Mouse (Mus musculus) limb, embryonic 11.5 days (tissue): Measurements from ENCODE around the gene Mon1b. TPM values are rescaled to one million over a fixed set of nuclear protein-coding genes. Genes with fewer than 3 reads are reported as not detected.

ENCODE experiments used
- ATAC-seq: fragments of 200-750 bp; cut with Nextera tagmentation; 2 replicates; pipeline ENCODE4 v1.8.0; 2017; ENCODE audit warnings: low read depth; ENCODE audit not compliant: insufficient number of reproducible peaks, low FRiP score, low TSS enrichment
- DNase-seq: peaks from one replicate; pipeline ENCODE4 v3.0.0-alpha.2; 2015; ENCODE audit warnings: low spot score
- H3K27ac ChIP-seq: fragments of 300-500 bp; sonication (generic); replicated peaks from 2 replicates; pipeline ENCODE4 v1.5.1; 2014; ENCODE audit warnings: low read depth, mild to moderate bottlenecking, low read length
- H3K27me3 ChIP-seq: fragments of 300-500 bp; sonication (generic); 2 replicates; pipeline ENCODE4 v1.6.1; 2014; ENCODE audit warnings: mild to moderate bottlenecking, low read length, mixed read lengths; ENCODE audit not compliant: control insufficient read depth, insufficient read depth
- H3K36me3 ChIP-seq: fragments of 300-500 bp; sonication (generic); 2 replicates; pipeline ENCODE4 v1.6.1; 2014; ENCODE audit warnings: mild to moderate bottlenecking, low read length, moderate library complexity, mixed read lengths; ENCODE audit not compliant: control insufficient read depth, insufficient read depth
- H3K4me1 ChIP-seq: fragments of 300-500 bp; sonication (generic); 2 replicates; pipeline ENCODE4 v1.6.1; 2014; ENCODE audit warnings: low read length, mixed read lengths; ENCODE audit not compliant: control insufficient read depth, insufficient read depth
- H3K4me2 ChIP-seq: fragments of 300-500 bp; sonication (generic); 2 replicates; pipeline ENCODE4 v1.6.1; 2014; ENCODE audit warnings: low read depth, mild to moderate bottlenecking, moderate library complexity; ENCODE audit not compliant: severe bottlenecking
- H3K4me3 ChIP-seq: fragments of 300-500 bp; sonication (generic); 2 replicates; pipeline ENCODE4 v1.5.1; 2014; ENCODE audit warnings: low read depth, low read length
- H3K9ac ChIP-seq: fragments of 300-500 bp; sonication (generic); 2 replicates; pipeline ENCODE4 v1.6.1; 2014; ENCODE audit warnings: mild to moderate bottlenecking, low read length
- H3K9me3 ChIP-seq: fragments of 300-500 bp; sonication (generic); 2 replicates; pipeline ENCODE4 v1.6.1; 2016; ENCODE audit warnings: low read length; ENCODE audit not compliant: control insufficient read depth
- WGBS: fragments of 180-500 bp; shearing (Covaris S2); extraction: QIAGEN DNeasy Blood & Tissue Kit; methylation state at CpG from one replicate; pipeline ENCODE4 v1.1.7; 2014; 5-methylcytosine and 5-hydroxymethylcytosine counted together
- polyA plus RNA-seq: library from polyadenylated mRNA; unstranded; fragments of >200 nt; fragmentation: Nextera tagmentation; extraction: Ambion mirVana; gene quantifications from 2 replicates; pipeline ENCODE4 v1.2.1, GENCODE M21; 2014

Gene Mon1b
- polyA plus RNA-seq, 1 experiment from 2014 or later = 6.9 TPM

GRCm38 (mm10) chr8:113665036-113665435 is 29.6 kb downstream of the Mon1b start:
- no peak for DNase-seq
- 61% methylated on average over 4 of the region's 4 CpGs for WGBS
- no peak overlapping the region for H3K4me2 ChIP-seq
- no peaks in the 10 kb centered on the region for H3K9me3 ChIP-seq
- no peaks in the 10 kb centered on the region for H3K27me3 ChIP-seq
- H3K27ac ChIP-seq = no peak overlapping the region
- no peak overlapping the region for H3K4me3 ChIP-seq
- H3K4me1 ChIP-seq = peaks cover 2% of the 10 kb centered on the region; the same call in 1 of the 2 replicates
- H3K9ac ChIP-seq = no peak overlapping the region
- H3K36me3 ChIP-seq = no peaks in the 10 kb centered on the region
- ATAC-seq = no peak

- Histone ChIP-seq H3K36me3 (no peaks in the 10 kb centered on the region), H3K27ac (no peak overlapping the region), H3K27me3 (no peaks in the 10 kb centered on the region), H3K4me2 (no peak overlapping the region), H3K9me3 (no peaks in the 10 kb centered on the region), H3K9ac (no peak overlapping the region), H3K4me1 (peaks cover 2% of the 10 kb centered on the region; the same call in 1 of the 2 replicates), H3K4me3 (no peak overlapping the region)
- ATAC-seq (no peak), DNase-seq (no peak)
- WGBS = 38% methylated on average over 8 of the region's 8 CpGs
Measured at GRCm38 (mm10) chr8:113665951-113666350, 30.6 kb downstream of the Mon1b start.

GRCm38 (mm10) chr8:113666714-113667432 is 31.5 kb downstream of the Mon1b start:
- no peak overlapping the region for H3K4me3 ChIP-seq
- no peak overlapping the region for H3K27ac ChIP-seq
- no peak overlapping the region for H3K9ac ChIP-seq
- no peaks in the 10 kb centered on the region for H3K9me3 ChIP-seq
- no peak for DNase-seq
- H3K4me1 ChIP-seq = peaks cover 2% of the 10 kb centered on the region; the same call in 1 of the 2 replicates
- H3K27me3 ChIP-seq = no peaks in the 10 kb centered on the region
- H3K4me2 ChIP-seq = no peak overlapping the region
- no peaks in the 10 kb centered on the region for H3K36me3 ChIP-seq
- 39% methylated on average over 16 of the region's 16 CpGs for WGBS
- ATAC-seq = no peak

- Histone ChIP-seq H3K27me3 (no peaks in the 10 kb centered on the region), H3K9ac (no peak overlapping the region), H3K4me2 (no peak overlapping the region), H3K4me1 (peaks cover 2% of the 10 kb centered on the region; the same call in 1 of the 2 replicates), H3K4me3 (no peak overlapping the region), H3K27ac (no peak overlapping the region), H3K36me3 (no peaks in the 10 kb centered on the region), H3K9me3 (no peaks in the 10 kb centered on the region)
- ATAC-seq (no peak), DNase-seq (no peak)
- WGBS = 66% methylated on average over 10 of the region's 10 CpGs
Measured at GRCm38 (mm10) chr8:113669924-113670323, 34.5 kb downstream of the Mon1b start.

GRCm38 (mm10) chr8:113672599-113673255 is 37.3 kb downstream of the Mon1b start:
- WGBS = 49% methylated on average over 11 of the region's 11 CpGs
- no peaks in the 10 kb centered on the region for H3K36me3 ChIP-seq

GRCm38 (mm10) chr8:113673300-113673699 is 37.9 kb downstream of the Mon1b start:
- Histone ChIP-seq H3K9ac (no peak overlapping the region), H3K4me1 (no peaks in the 10 kb centered on the region), H3K4me3 (no peak overlapping the region), H3K36me3 (no peaks in the 10 kb centered on the region), H3K27me3 (no peaks in the 10 kb centered on the region), H3K27ac (no peak overlapping the region), H3K4me2 (no peak overlapping the region), H3K9me3 (no peaks in the 10 kb centered on the region)
- ATAC-seq (no peak), DNase-seq (no peak)
- WGBS = 57% methylated on average over 3 of the region's 3 CpGs

More at GRCm38 (mm10) chr8:113672599-113673255, 37.3 kb downstream of the Mon1b start:
- no peaks in the 10 kb centered on the region for H3K27me3 ChIP-seq
- no peak overlapping the region for H3K4me3 ChIP-seq
- no peak overlapping the region for H3K9ac ChIP-seq
- no peaks in the 10 kb centered on the region for H3K4me1 ChIP-seq
- no peak overlapping the region for H3K27ac ChIP-seq
- no peak for ATAC-seq
- no peak for DNase-seq
- H3K4me2 ChIP-seq = no peak overlapping the region
- H3K9me3 ChIP-seq = no peaks in the 10 kb centered on the region

GRCm38 (mm10) chr8:113674611-113675010 is 39.2 kb downstream of the Mon1b start:
- no peaks in the 10 kb centered on the region for H3K27me3 ChIP-seq
- no peaks in the 10 kb centered on the region for H3K4me1 ChIP-seq
- no peaks in the 10 kb centered on the region for H3K36me3 ChIP-seq
- H3K9me3 ChIP-seq = no peaks in the 10 kb centered on the region
- no peak overlapping the region for H3K27ac ChIP-seq
- 83% methylated on average over 3 of the region's 3 CpGs for WGBS
- no peak for ATAC-seq
- H3K4me2 ChIP-seq = no peak overlapping the region
- no peak overlapping the region for H3K9ac ChIP-seq
- H3K4me3 ChIP-seq = no peak overlapping the region
- no peak for DNase-seq

- Histone ChIP-seq H3K27ac (no peak overlapping the region), H3K36me3 (no peaks in the 10 kb centered on the region), H3K9me3 (no peaks in the 10 kb centered on the region), H3K9ac (no peak overlapping the region), H3K4me1 (no peaks in the 10 kb centered on the region), H3K4me2 (no peak overlapping the region), H3K27me3 (no peaks in the 10 kb centered on the region), H3K4me3 (no peak overlapping the region)
- WGBS = 92% methylated on average over 2 of the region's 2 CpGs
- DNase-seq = no peak
- no peak for ATAC-seq
Measured at GRCm38 (mm10) chr8:113675281-113675680, 39.9 kb downstream of the Mon1b start.
